Mouse (Mus musculus) liver, adult 2 months (tissue): Measurements from ENCODE around the gene Homer2. TPM values are rescaled to one million over a fixed set of nuclear protein-coding genes. Genes with fewer than 3 reads are reported as not detected.

ENCODE experiments used
- DNase-seq: peaks from one replicate; pipeline ENCODE4 v3.0.0-alpha.2; 2011; ENCODE audit warnings: low read depth, low spot score; ENCODE audit errors: extremely low read depth
- H3K27ac ChIP-seq: fragments of 200-500 bp; replicated peaks from 2 replicates; pipeline ENCODE4 v1.5.1; 2012; ENCODE audit warnings: low read depth, mild to moderate bottlenecking, control low read depth, inconsistent platforms, low read length; ENCODE audit not compliant: insufficient read depth
- H3K27me3 ChIP-seq: fragments of 200-500 bp; 2 replicates; pipeline ENCODE4 v1.6.1; 2012; ENCODE audit warnings: mild to moderate bottlenecking, moderate library complexity, low read length, inconsistent platforms; ENCODE audit not compliant: control insufficient read depth, insufficient read depth
- H3K36me3 ChIP-seq: fragments of 200-500 bp; 2 replicates; pipeline ENCODE4 v1.6.1; 2012; ENCODE audit warnings: low read length, inconsistent platforms; ENCODE audit not compliant: control insufficient read depth, insufficient read depth
- H3K4me1 ChIP-seq: fragments of 200-500 bp; 2 replicates; pipeline ENCODE4 v1.6.1; 2011; ENCODE audit warnings: low read length; ENCODE audit not compliant: control insufficient read depth, insufficient read depth
- H3K4me3 ChIP-seq: fragments of 200-500 bp; 2 replicates; pipeline ENCODE4 v1.5.1; 2011; ENCODE audit warnings: low read depth, mild to moderate bottlenecking, control low read depth, low read length, moderate library complexity; ENCODE audit not compliant: insufficient read depth
- H3K79me2 ChIP-seq: fragments of 200-500 bp; 2 replicates; pipeline ENCODE4 v1.6.1; 2012; ENCODE audit warnings: inconsistent platforms, mild to moderate bottlenecking, low read length, moderate library complexity; ENCODE audit not compliant: control insufficient read depth, insufficient read depth
- H3K9ac ChIP-seq: fragments of 200-500 bp; 2 replicates; pipeline ENCODE4 v1.6.1; 2012; ENCODE audit warnings: low read depth, mild to moderate bottlenecking, control low read depth, inconsistent platforms, low read length
- CTCF ChIP-seq: fragments of 200-500 bp; IDR thresholded peaks from 2 replicates; pipeline ENCODE4 v1.5.1; 2011; ENCODE audit warnings: low read depth, low read length, control low read depth
- POLR2A ChIP-seq: fragments of 200-500 bp; IDR thresholded peaks from 2 replicates; pipeline ENCODE4 v1.6.1; 2011; ENCODE audit warnings: low read length, control low read depth; ENCODE audit not compliant: insufficient read depth; ENCODE audit errors: extremely low read depth
- WGBS: fragments of 180-500 bp; shearing (Covaris S2); methylation state at CpG from one replicate; pipeline ENCODE4 v1.1.7; 2018; 5-methylcytosine and 5-hydroxymethylcytosine counted together
- polyA plus RNA-seq: library from polyadenylated mRNA; depleted of rRNA; stranded (reverse); fragments of >200 nt; gene quantifications from 2 replicates; pipeline ENCODE4 v1.2.3, GENCODE M21; 2012
- total RNA-seq: library from RNA; depleted of rRNA; stranded (reverse); fragments of >200 nt; gene quantifications from 2 replicates; pipeline ENCODE4 v1.2.3, GENCODE M21; 2014

Homer2 gene
- total and polyA plus RNA-seq, 2 experiments: 18.4 to 32.2 TPM

- peak; percentile 99 for TF ChIP-seq POLR2A
- peak; percentile 25; the same call in 1 of the 2 replicates for TF ChIP-seq CTCF
- H3K27me3 ChIP-seq: no peaks in the 10 kb centered on the region
Observed at GRCm38 (mm10) chr7:81571108-81571940, 136.0 kb downstream of the Homer2 start, which contains the start of gene Whamm. TSS of gene Whamm (plus strand) at chr7:81571266.

GRCm38 (mm10) chr7:81570752-81571107 lies 136.6 kb downstream of the Homer2 start:
- DNase-seq: no peak
- Histone ChIP-seq H3K27me3 (no peaks in the 10 kb centered on the region), H3K4me1 (peaks cover 13% of the 10 kb centered on the region), H3K36me3 (peaks cover 10% of the 10 kb centered on the region), H3K4me3 (peak overlapping the region; percentile 39), H3K27ac (peak overlapping the region; percentile 60), H3K9ac (peak overlapping the region; percentile 23; the same call in 1 of the 2 replicates), H3K79me2 (peaks cover 28% of the 10 kb centered on the region)
- WGBS: 6% methylated on average over 5 of the region's 5 CpGs
- TF ChIP-seq CTCF: no peak
- TF ChIP-seq POLR2A: no peak

More at GRCm38 (mm10) chr7:81571108-81571940, 136.0 kb downstream of the Homer2 start, which contains the start of gene Whamm:
- peaks cover 34% of the 10 kb centered on the region for H3K79me2 ChIP-seq
- peak within 1 kb of the TSS; percentile 93 for H3K27ac ChIP-seq
- peaks cover 16% of the 10 kb centered on the region for H3K36me3 ChIP-seq
- peak within 1 kb of the TSS; percentile 100 for H3K9ac ChIP-seq
- WGBS: under 1% methylated on average over 96 of the region's 96 CpGs
- peak; percentile 95 for DNase-seq
- peak within 1 kb of the TSS; percentile 89 for H3K4me3 ChIP-seq
- peaks cover 18% of the 10 kb centered on the region for H3K4me1 ChIP-seq

- Histone ChIP-seq H3K27ac (no peak overlapping the region), H3K27me3 (no peaks in the 10 kb centered on the region), H3K36me3 (peaks cover 6% of the 10 kb centered on the region; the same call in 1 of the 2 replicates), H3K4me3 (no peak overlapping the region), H3K9ac (no peak overlapping the region), H3K79me2 (peaks cover 25% of the 10 kb centered on the region), H3K4me1 (peaks cover 11% of the 10 kb centered on the region)
- WGBS: 96% methylated on average over 3 of the region's 3 CpGs
- no peak for DNase-seq
- no peak for TF ChIP-seq CTCF
- TF ChIP-seq POLR2A: no peak
Observed at GRCm38 (mm10) chr7:81570271-81570670, 137.1 kb downstream of the Homer2 start.

DNA sequence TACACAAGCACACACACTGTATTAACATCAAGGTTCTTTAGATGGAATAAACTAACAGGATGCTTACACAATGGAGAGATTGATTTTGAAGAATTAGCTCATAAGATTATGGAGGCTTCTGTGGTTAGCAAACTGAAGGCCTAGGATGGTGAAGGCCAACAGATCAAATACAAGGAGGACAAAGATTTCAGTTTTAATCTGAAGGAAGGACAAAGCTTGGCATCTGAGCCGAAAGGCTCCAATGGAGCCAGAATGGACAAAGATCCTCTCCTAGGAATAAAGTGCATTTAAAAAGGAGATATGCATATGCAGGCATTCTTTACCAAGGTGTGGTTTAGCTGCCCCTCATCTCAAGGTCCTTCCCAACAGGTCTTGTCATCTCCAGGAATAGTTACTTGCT lies 137.5 kb downstream of the Homer2 start:
- H3K27me3 ChIP-seq: no peaks in the 10 kb centered on the region
- WGBS: 97% methylated on average over 1 of the region's 1 CpGs
- H3K36me3 ChIP-seq: peaks cover 2% of the 10 kb centered on the region; the same call in 1 of the 2 replicates
- no peak overlapping the region for H3K4me3 ChIP-seq
- DNase-seq: no peak
- H3K27ac ChIP-seq: no peak overlapping the region
- no peak for TF ChIP-seq POLR2A
- no peak for TF ChIP-seq CTCF
- H3K9ac ChIP-seq: no peak overlapping the region
- H3K4me1 ChIP-seq: peaks cover 7% of the 10 kb centered on the region
- peaks cover 22% of the 10 kb centered on the region for H3K79me2 ChIP-seq

- H3K27me3 ChIP-seq: no peaks in the 10 kb centered on the region
- no peak overlapping the region for H3K27ac ChIP-seq
- no peak overlapping the region for H3K9ac ChIP-seq
- 96% methylated on average over 5 of the region's 5 CpGs for WGBS
- no peak overlapping the region for H3K4me3 ChIP-seq
- TF ChIP-seq POLR2A: no peak
- TF ChIP-seq CTCF: no peak
- H3K36me3 ChIP-seq: no peaks in the 10 kb centered on the region
- no peak for DNase-seq
- H3K4me1 ChIP-seq: 0 out of 2 replicates have a peak, but pooled peaks cover 2% of the 10 kb centered on the region
- peaks cover 6% of the 10 kb centered on the region; the same call in 1 of the 2 replicates for H3K79me2 ChIP-seq
Observed at GRCm38 (mm10) chr7:81567396-81567795, 139.9 kb downstream of the Homer2 start.

DNA sequence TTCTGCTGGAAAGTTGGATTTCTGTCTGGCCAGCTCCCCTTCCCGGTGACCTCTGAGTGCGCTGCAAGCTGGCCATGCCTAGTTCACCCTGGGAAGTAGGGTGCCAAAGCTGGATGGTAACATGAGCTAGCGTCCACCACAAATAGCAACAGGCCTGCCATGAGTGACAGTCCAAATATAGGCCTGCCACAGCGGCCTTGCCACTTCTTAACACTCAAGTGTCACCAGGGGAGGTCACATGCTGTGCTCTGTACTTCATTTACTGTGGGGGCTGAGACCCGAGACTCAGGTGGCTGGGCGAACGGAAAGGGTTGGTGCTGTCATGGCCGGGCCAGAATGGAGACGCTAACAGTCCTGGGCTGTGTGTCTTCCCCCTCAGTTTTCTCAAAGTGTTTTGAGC lies 140.4 kb downstream of the Homer2 start, which contains the start of gene Fsd2:
Gene Fsd2, minus strand, starts transcription at position 53 of the 400 bp plus-strand sequence.
- DNase-seq: no peak
- H3K27ac ChIP-seq: no peak within 1 kb of the TSS
- H3K27me3 ChIP-seq: no peaks in the 10 kb centered on the region
- 0 out of 2 replicates have a peak, but pooled peaks cover 2% of the 10 kb centered on the region for H3K4me1 ChIP-seq
- H3K9ac ChIP-seq: no peak within 1 kb of the TSS
- WGBS: 86% methylated on average over 9 of the region's 9 CpGs
- peaks cover 6% of the 10 kb centered on the region; the same call in 1 of the 2 replicates for H3K79me2 ChIP-seq
- H3K36me3 ChIP-seq: no peaks in the 10 kb centered on the region
- H3K4me3 ChIP-seq: no peak within 1 kb of the TSS
- TF ChIP-seq POLR2A (no peak), CTCF (no peak)
